Mouse (Mus musculus) lung, adult 2 months (tissue): ENCODE measurements at regions not wholly inside any gene's neighbourhood (a gene's known extent, or its start where the extent isn't known, plus 50 kb on each side); places are given as distances from the start of the nearest gene placed in this dataset.

ENCODE experiments used
- DNase-seq: peaks from one replicate; pipeline ENCODE4 v3.0.0; 2022
- H3K4me1 ChIP-seq: fragments of 200-500 bp; 2 replicates; pipeline ENCODE4 v1.6.1; 2011; ENCODE audit warnings: low read length; ENCODE audit not compliant: control insufficient read depth, insufficient read depth
- H3K4me3 ChIP-seq: fragments of 200-500 bp; replicated peaks from 2 replicates; pipeline ENCODE3; 2011; ENCODE audit warnings: low read depth, mild to moderate bottlenecking, control low read depth, low read length; ENCODE audit errors: extremely low read depth
- CTCF ChIP-seq: fragments of 200-500 bp; IDR thresholded peaks from 2 replicates; pipeline ENCODE4 v1.5.1; 2011; ENCODE audit warnings: mild to moderate bottlenecking, low read length, control low read depth; ENCODE audit not compliant: insufficient read depth
- POLR2A ChIP-seq: fragments of 200-500 bp; IDR thresholded peaks from 2 replicates; pipeline ENCODE4 v1.6.1; 2011; ENCODE audit warnings: low read depth, mild to moderate bottlenecking, control low read depth, low read length, borderline replicate concordance; ENCODE audit errors: extremely low read depth
- WGBS: fragments of 180-500 bp; shearing (Covaris S2); methylation state at CpG from one replicate; pipeline ENCODE4 v1.1.7; 2018; 5-methylcytosine and 5-hydroxymethylcytosine counted together

DNA sequence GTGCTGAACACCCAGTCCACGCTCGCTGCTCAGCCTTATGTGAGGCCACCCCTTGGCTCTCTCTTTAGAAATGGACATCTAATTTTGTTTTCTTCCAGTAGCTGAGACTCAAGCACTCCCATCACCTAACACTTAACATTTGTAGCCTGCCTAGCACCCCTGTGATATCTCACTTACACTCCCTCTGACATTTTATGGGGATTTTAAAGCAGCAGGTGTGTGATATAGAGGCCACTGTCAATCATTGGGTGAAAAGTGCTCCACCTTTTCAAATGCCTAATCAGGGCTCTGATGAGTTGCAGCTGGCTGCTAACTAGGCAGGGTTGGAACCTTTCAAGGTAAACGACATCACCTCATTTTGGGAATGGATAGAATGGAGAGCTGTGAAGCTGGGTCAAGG lies 90.2 kb downstream of the Gm12728 start:
- WGBS, result 77% methylated on average over 3 of the region's 3 CpGs

DNA sequence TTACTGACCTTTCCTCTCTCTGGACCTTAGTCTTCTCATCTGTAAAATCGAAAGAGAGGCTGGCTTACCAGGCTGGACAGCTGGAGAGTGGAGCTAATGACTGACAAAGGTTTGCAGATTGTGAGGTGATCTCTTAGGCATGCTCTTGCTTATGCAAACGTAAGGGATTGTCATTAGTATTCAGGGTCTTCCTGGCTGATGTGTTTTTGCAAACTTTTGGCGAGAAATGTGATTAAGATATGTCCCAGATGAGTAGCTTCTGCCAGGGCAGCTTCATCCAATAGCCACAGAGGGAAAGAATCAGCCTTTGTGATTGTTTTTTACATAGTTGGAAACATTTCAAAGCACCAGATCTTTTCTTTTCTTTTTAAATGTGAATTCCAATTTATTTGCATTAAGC lies 95.1 kb downstream of the Gm12728 start:
- DNase-seq, result no peak
- no peak for TF ChIP-seq CTCF
- no peaks in the 10 kb centered on the region for H3K4me1 ChIP-seq
- 61% methylated on average over 3 of the region's 3 CpGs for WGBS
- no peak overlapping the region for H3K4me3 ChIP-seq

More for the DNA sequence above, 90.2 kb downstream of the Gm12728 start:
- DNase-seq, result no peak
- no peaks in the 10 kb centered on the region for H3K4me1 ChIP-seq
- TF ChIP-seq POLR2A, result no peak
- no peak for TF ChIP-seq CTCF
- H3K4me3 ChIP-seq, result no peak overlapping the region

DNA sequence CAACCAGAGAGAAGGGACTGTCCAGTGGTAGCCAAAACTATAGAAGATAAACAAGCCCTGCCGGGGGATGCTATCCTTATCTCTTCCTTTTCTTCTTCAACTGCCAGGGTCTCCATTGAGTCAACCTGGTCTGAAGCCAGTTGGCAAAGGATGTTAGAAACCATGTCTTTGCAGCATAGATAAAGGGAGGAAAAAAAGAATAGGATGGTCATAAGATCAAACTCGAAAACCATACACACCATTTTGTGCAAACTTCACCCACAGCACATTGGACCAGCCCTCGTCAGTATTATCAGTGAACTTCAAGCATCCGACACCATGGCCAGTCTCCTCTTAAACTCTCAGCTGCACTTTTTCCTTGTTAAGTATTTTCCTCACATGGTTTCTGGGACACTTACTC lies 101.8 kb downstream of the Gm12728 start:
- WGBS, result 56% methylated on average over 4 of the region's 4 CpGs
- Histone ChIP-seq H3K4me1 (no peaks in the 10 kb centered on the region), H3K4me3 (no peak overlapping the region)
- DNase-seq, result no peak
- TF ChIP-seq POLR2A (no peak), CTCF (no peak)

DNA sequence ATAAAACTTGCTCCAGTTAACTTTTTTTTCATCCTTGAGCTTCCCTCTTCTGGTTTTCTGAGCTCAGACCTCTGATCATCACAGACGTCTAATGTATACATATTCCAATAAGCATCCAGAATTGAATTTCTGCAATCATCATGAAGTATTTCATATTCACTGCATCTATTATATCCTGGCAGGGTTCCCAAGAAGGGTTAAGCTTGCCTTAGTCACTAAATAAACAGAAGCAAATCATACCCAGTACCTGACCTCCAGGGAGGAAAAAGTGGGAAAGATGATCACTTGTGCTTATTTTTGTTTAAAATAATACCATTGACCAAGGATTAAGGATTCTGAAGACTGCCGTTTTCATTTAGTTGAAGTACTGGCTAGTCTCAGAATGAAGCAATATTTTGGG lies 102.4 kb downstream of the Gm12728 start:
- Histone ChIP-seq H3K4me1 (no peaks in the 10 kb centered on the region), H3K4me3 (no peak overlapping the region)
- DNase-seq, result no peak
- TF ChIP-seq CTCF, result no peak
- TF ChIP-seq POLR2A, result no peak
- WGBS, result 64% methylated on average over 2 of the region's 2 CpGs

DNA sequence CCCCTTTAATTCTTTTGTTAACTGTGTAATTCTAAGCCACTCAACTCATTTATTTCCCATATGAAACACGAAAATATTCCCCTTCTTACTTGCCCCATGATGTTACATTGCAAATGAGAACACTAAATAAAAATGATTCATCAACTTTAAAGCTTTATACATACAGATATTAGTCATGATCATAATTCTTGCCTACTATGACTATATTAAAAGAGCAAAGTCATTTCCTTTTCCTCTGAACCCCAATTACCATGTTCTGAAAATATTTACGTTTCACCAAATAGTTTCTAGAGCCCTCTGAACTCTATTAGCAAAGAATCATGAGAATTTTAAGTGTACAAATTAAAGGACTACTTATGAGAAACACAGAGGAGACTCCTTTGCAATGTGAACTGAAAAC lies 105.4 kb downstream of the Gm12728 start:
- TF ChIP-seq POLR2A, result no peak
- TF ChIP-seq CTCF, result no peak
- DNase-seq, result no peak
- H3K4me3 ChIP-seq, result no peak overlapping the region
- WGBS, result 51% methylated on average over 2 of the region's 2 CpGs
- no peaks in the 10 kb centered on the region for H3K4me1 ChIP-seq

DNA sequence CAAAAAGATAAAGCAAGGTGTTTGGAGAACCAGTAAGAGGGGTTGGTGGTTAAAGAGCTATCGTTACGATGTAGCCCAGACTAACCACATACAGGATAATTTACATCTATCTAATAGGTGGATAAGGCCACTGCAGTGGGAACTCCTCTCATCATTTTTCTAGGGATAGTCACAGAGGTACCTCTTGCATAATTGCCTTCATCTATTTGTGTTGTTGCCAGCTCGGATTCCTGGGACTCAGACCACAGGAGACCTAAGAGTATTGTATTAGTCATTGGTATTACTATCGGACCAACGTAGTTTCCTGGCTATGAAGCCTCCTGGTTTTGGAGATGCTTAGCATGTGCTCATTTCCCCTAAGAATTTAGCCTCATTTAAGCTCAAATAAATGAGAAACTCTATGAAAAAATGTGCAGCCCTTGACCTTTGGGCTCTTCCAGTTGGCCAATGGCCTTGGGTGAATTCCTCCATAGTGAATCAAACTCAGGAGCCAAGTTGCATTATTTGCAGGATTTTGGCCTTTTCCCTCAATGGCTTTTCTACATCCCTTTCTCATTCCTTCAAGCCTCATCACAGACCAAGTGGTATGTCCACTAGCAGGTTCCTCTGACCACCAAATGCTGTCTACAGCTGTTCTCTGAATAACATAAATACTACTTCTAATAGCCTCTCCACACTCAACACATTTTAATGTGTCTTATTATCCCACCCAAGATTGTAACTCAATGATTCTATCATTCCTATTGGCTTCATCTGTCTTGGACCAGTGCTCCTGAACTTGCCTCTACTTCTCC lies 108.6 kb downstream of the Gm12728 start:
- TF ChIP-seq POLR2A (no peak), CTCF (no peak)
- H3K4me1 ChIP-seq, result no peaks in the 10 kb centered on the region
- WGBS, result 84% methylated on average over 5 of the region's 5 CpGs
- H3K4me3 ChIP-seq, result no peak overlapping the region
- DNase-seq, result no peak

DNA sequence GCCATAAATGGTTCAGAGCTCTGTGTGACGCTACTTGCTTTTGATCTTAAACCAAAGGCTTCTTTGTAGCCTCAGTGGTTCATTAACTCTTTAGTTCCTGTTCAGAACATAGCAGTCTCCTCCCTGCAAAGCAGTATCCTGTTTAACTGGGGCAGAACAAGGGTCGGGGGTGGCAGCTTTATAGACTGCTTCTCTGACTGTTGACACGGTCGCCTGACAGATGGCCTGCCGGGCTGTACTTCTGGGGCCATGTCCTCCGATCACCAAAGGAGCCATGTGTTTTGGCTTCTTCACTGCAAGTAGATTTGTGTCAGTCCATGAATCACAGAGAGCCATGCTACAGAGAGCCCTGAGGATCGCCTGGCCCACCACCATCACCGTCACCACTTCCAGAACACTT lies 115.2 kb downstream of the Gm12728 start:
- TF ChIP-seq POLR2A (no peak), CTCF (no peak)
- 79% methylated on average over 8 of the region's 8 CpGs for whole genome bisulfite sequencing
- Histone ChIP-seq H3K4me3 (no peak overlapping the region), H3K4me1 (peaks cover 2% of the 10 kb centered on the region; the same call in 1 of the 2 replicates)
- DNase-seq, result no peak

DNA sequence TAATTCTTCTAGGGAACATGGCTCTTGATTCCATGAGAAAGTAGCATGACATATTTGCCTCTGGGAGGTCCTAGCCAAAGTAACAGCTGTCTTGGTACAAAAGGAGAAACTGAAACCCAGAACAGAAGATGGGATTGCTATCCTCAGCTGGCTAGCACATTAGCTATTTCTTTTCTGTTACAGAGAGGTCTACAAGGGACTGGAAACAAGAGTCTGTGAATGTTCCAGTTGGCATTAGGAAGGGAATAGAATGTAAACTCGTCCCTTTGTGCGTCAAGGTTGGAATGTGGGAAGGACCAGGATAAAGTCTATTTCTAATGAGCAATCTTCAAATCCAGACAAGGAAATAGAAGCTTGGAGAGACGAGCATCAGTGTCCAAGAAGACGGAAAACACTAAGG lies 116.7 kb downstream of the Gm12728 start:
- DNase-seq, result no peak
- 79% methylated on average over 4 of the region's 4 CpGs for WGBS
- H3K4me3 ChIP-seq, result no peak overlapping the region
- TF ChIP-seq POLR2A, result no peak
- TF ChIP-seq CTCF, result no peak
- peaks cover 2% of the 10 kb centered on the region; the same call in 1 of the 2 replicates for H3K4me1 ChIP-seq

DNA sequence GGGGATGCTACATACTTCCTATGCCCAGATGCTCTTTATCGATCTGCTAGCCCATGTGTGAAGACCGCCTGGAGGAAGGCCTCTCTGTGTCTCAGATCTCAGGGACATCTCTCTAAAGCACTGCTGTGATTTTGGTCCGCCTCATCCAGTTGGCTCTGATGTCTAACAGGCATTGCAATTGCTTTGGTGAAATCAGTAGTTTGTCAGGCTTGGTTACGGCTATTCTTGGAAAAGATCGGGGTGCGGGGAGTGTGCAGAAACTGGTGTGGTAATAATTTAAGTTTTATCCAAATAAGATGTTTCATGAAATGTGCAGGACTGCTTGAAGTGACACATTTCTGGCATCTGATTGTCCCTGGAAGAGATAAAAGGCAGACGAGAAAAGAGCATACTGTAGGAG lies 117.9 kb downstream of the Gm12728 start:
- WGBS, result 69% methylated on average over 7 of the region's 7 CpGs
- DNase-seq, result no peak
- Histone ChIP-seq H3K4me3 (no peak overlapping the region), H3K4me1 (peaks cover 2% of the 10 kb centered on the region; the same call in 1 of the 2 replicates)
- TF ChIP-seq CTCF (no peak), POLR2A (no peak)

DNA sequence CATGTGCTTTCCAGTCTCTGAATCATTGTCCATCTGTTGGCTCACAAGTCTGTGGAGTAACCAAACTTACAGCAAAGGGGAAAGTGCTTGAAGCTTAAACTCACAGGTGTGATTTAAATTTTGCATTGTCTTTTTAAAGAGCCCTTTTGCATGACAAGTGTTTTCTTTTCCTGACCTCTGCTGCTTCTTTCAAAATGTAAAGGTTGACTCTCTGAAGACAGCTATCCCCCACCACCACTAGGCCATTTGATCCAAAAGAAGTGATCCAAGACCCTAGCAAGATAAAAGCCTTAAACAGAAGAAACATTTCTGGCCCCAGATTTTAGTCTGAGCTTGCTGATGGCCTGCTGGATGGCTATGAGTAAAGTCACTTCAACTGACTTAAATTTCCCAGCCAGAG lies 118.6 kb downstream of the Gm12728 start:
- DNase-seq, result no peak
- H3K4me3 ChIP-seq, result no peak overlapping the region
- TF ChIP-seq CTCF (no peak), POLR2A (no peak)
- peaks cover 2% of the 10 kb centered on the region; the same call in 1 of the 2 replicates for H3K4me1 ChIP-seq

DNA sequence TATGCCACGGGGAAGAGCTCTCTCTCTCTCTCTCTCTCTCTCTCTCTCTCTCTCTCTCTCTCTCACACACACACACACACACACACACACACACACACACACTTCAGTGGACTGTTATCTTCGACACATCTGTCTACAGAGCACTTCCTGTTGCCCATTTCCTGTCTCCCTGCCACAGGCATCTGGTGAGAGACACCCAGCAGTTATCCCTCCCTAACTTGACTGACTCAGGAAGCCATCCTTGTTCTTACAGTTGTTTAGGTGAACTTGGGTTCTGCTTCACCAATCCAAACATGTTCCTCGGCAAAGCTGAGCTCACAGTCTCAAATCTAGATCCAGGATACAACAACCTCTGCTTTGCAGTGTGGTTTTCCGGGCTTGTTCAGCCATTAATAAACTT lies 119.6 kb downstream of the Gm12728 start:
- peaks cover 2% of the 10 kb centered on the region; the same call in 1 of the 2 replicates for H3K4me1 ChIP-seq
- no peak overlapping the region for H3K4me3 ChIP-seq
- no peak for DNase-seq
- TF ChIP-seq CTCF (no peak), POLR2A (no peak)
- WGBS, result 35% methylated on average over 4 of the region's 4 CpGs
